Mouse (Mus musculus): Measurements from ENCODE around the gene Kdm2a.

GRCm38 (mm10) chr19:4370254-4370653 is 27.8 kb downstream of the Kdm2a start:
- no peak for TF ChIP-seq CTCF (IDR thresholded peaks at IDR 0.05 in 2 of 3, conservative IDR thresholded peaks at IDR 0.05 in 1 of 3; ENCODE audit: control insufficient read depth in 1 of 3, insufficient read depth in 1 of 3, low read depth in 2 of 3, low read length in 3 of 3, poor library complexity in 1 of 3, severe bottlenecking in 1 of 3)
- no peak for TF ChIP-seq EP300 (IDR thresholded peaks at IDR 0.05; ENCODE audit: low read depth in 1 of 2, low read length in 2 of 2)
- TF ChIP-seq MAFK (IDR thresholded peaks at IDR 0.05; ENCODE audit: borderline replicate concordance, low read depth, low read length), result no peak
- TF ChIP-seq TAL1 (IDR thresholded peaks at IDR 0.05; ENCODE audit: low read length), result no peak
- no peak for TF ChIP-seq UBTF (IDR thresholded peaks at IDR 0.05; ENCODE audit: borderline replicate concordance, insufficient read depth, low read depth, low read length)
- no peak for TF ChIP-seq MXI1 (IDR thresholded peaks at IDR 0.05; ENCODE audit: low read depth, low read length)
- no peak for TF ChIP-seq USF1 (IDR thresholded peaks at IDR 0.05; ENCODE audit: low read depth, low read length)
- no peak for TF ChIP-seq NRF1 (IDR thresholded peaks at IDR 0.05; ENCODE audit: insufficient read depth, low read depth, low read length, poor library complexity, severe bottlenecking)
- no peak for TF ChIP-seq ETS1 (IDR thresholded peaks at IDR 0.05; ENCODE audit: low read depth, low read length)
- TF ChIP-seq CHD2 (IDR thresholded peaks at IDR 0.05; ENCODE audit: low read length), result no peak

All from MEL (cell line).